Mouse (Mus musculus) heart, embryonic 14.5 days (tissue): ENCODE measurements at regions not wholly inside any gene's neighbourhood (a gene's known extent, or its start where the extent isn't known, plus 50 kb on each side); places are given as distances from the start of the nearest gene placed in this dataset.

Experiments
- ATAC-seq: fragments of 200-750 bp; cut with Nextera tagmentation; 2 replicates; pipeline ENCODE4 v1.8.0; 2017; ENCODE audit warnings: low read depth, moderate TSS enrichment; ENCODE audit not compliant: insufficient number of reproducible peaks, insufficient read depth, low FRiP score
- H3K27ac ChIP-seq, 2 experiments: fragments of 200-500 bp in 1 of 2; fragments of 300-500 bp in 1 of 2; sonication (generic) in 1 of 2; replicated peaks in 1 of 2; 2 replicates each; pipeline ENCODE4 v1.5.1; 2012 to 2014; ENCODE audit warnings: low read depth in 2 of 2, low read length in 2 of 2, control low read depth in 1 of 2, mild to moderate bottlenecking in 1 of 2, mixed read lengths in 1 of 2; ENCODE audit not compliant: control insufficient read depth in 1 of 2, insufficient read depth in 1 of 2
- H3K27me3 ChIP-seq: fragments of 300-500 bp; sonication (generic); 2 replicates; pipeline ENCODE4 v1.6.1; 2014; ENCODE audit warnings: mild to moderate bottlenecking, low read length, control low read depth; ENCODE audit not compliant: control insufficient read depth, insufficient read depth
- H3K36me3 ChIP-seq: fragments of 300-500 bp; sonication (generic); 2 replicates; pipeline ENCODE4 v1.6.1; 2014; ENCODE audit warnings: mild to moderate bottlenecking, control low read depth, low read length, mixed read lengths; ENCODE audit not compliant: control insufficient read depth, insufficient read depth
- H3K4me1 ChIP-seq, 2 experiments: fragments of 200-500 bp in 1 of 2; fragments of 300-500 bp in 1 of 2; sonication (generic) in 1 of 2; 2 replicates each; pipeline ENCODE4 v1.6.1; 2012 to 2014; ENCODE audit warnings: low read length in 2 of 2, control low read depth in 1 of 2, mixed read lengths in 1 of 2; ENCODE audit not compliant: control insufficient read depth in 2 of 2, insufficient read depth in 2 of 2
- H3K4me2 ChIP-seq: fragments of 300-500 bp; sonication (generic); 2 replicates; pipeline ENCODE4 v1.6.1; 2014; ENCODE audit warnings: mild to moderate bottlenecking, low read length
- H3K4me3 ChIP-seq, 2 experiments: fragments of 200-500 bp in 1 of 2; fragments of 300-500 bp in 1 of 2; sonication (generic) in 1 of 2; 2 replicates each; pipeline ENCODE4 v1.5.1; 2012 to 2014; ENCODE audit warnings: low read length in 2 of 2, mild to moderate bottlenecking in 2 of 2, control low read depth in 1 of 2, low read depth in 1 of 2, moderate library complexity in 1 of 2; ENCODE audit not compliant: control insufficient read depth in 1 of 2, insufficient read depth in 1 of 2
- H3K9ac ChIP-seq: fragments of 300-500 bp; sonication (generic); 2 replicates; pipeline ENCODE4 v1.6.1; 2014; ENCODE audit warnings: mild to moderate bottlenecking, low read length
- H3K9me3 ChIP-seq: fragments of 300-500 bp; sonication (generic); 2 replicates; pipeline ENCODE4 v1.6.1; 2016; ENCODE audit warnings: low read length, control low read depth; ENCODE audit not compliant: control insufficient read depth
- WGBS: fragments of 180-500 bp; shearing (Covaris S2); extraction: QIAGEN DNeasy Blood & Tissue Kit; methylation state at CpG from one replicate; pipeline ENCODE4 v1.1.7; 2014; 5-methylcytosine and 5-hydroxymethylcytosine counted together

DNA sequence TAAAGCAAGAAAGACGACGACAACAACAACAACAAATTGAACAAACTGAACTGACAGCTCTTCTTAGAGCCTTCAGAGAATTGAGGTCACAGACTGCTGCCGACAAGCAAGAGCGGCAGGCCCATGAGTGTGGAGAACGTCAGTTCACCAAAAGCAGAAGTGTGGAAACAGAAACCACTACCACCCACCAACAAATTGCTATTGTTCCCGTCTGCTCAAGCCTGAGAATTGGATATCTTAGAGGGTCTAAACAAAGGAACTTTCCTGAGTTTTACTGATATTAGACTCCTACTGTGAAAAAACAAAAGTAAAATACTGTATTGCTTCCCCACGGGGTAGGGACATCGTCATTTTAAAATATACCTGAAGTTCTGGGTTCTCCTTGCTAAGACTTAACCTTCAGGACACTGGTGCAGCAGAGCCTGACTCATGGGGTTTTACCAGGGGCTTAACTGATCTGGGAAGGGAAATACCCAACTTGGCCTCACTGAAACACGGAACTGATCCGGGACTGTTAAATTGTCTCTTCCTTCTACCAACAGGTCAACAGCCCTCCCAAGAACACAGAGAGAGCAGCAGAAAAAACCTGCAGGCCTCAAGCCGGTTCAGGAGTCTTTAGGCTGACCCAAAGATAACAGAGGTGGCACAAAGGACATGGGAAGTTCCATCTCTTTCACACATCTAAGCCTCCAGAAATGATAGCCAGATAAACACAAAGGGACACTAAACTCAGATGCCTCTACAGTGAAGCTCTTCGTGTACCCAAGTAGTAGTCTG, 238.1 kb downstream of the Gm5426 start:
- 79% methylated on average over 12 of the region's 12 CpGs for WGBS
- no peak for ATAC-seq
- H3K36me3 ChIP-seq = no peaks in the 10 kb centered on the region

DNA sequence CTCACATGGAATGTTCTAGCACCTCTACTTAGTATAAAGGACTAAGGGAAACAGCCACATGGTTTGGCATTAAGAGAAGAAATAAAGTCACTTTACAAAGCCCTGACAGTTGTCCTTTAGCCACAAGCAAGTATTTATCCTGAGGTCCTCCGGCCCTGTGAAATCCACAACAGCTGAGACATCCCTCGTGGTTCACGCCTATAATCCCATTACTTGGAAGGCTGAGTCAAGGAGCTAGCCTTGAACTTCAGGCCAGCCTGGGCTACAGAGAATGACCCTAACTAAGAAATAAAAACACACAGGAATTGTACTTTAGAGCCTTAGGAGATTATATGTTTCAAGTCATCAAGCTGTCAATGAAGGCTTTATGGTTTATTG, 238.7 kb downstream of the Gm5426 start:
- Histone ChIP-seq H3K4me1 (peaks cover 0 to 4% of the 10 kb centered on the region in 2 experiments; a peak in 2 of 4 replicates), H3K4me2 (no peak overlapping the region), H3K9me3 (no peaks in the 10 kb centered on the region), H3K27me3 (no peaks in the 10 kb centered on the region), H3K4me3 (no peak overlapping the region), H3K9ac (no peak overlapping the region), H3K27ac (no peak overlapping the region), H3K36me3 (no peaks in the 10 kb centered on the region)
- 91% methylated on average over 3 of the region's 3 CpGs for WGBS
- no peak for ATAC-seq

More for the DNA sequence above, 238.1 kb downstream of the Gm5426 start:
- Histone ChIP-seq H3K4me2 (no peak overlapping the region), H3K4me3 (no peak overlapping the region), H3K4me1 (peaks cover 0 to 4% of the 10 kb centered on the region in 2 experiments; a peak in 2 of 4 replicates), H3K27ac (no peak overlapping the region), H3K27me3 (no peaks in the 10 kb centered on the region), H3K9me3 (no peaks in the 10 kb centered on the region), H3K9ac (no peak overlapping the region)

DNA sequence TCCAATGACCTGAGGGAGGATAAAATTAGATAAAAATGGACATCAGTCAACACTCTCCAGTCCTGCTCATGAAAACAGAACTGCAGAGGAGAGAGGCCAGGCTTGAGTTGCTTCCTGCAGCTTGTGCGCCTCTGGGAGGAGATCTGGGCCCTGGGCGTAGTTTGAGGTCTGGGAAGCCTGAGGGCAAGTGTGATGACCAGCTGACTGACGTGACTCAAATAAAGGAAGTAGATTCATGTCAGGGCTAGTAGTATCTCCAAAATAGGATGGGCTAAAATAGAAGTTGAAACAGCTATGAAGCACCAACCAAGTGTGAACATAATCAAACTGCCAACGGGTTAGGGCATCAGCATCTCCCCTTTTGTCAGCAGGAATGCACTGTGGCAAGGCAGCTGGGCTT, 239.3 kb upstream of the Btg1 start:
- 56% methylated on average over 4 of the region's 4 CpGs for WGBS
- H3K4me1 ChIP-seq = no peaks in the 10 kb centered on the region
- H3K9me3 ChIP-seq = no peaks in the 10 kb centered on the region
- no peak for ATAC-seq
- no peak overlapping the region for H3K9ac ChIP-seq
- H3K27me3 ChIP-seq = no peaks in the 10 kb centered on the region
- no peak overlapping the region for H3K27ac ChIP-seq
- no peak overlapping the region for H3K4me2 ChIP-seq
- H3K4me3 ChIP-seq = no peak overlapping the region
- no peaks in the 10 kb centered on the region for H3K36me3 ChIP-seq

- Histone ChIP-seq H3K4me2 (no peak overlapping the region), H3K4me1 (no peaks in the 10 kb centered on the region), H3K4me3 (no peak overlapping the region), H3K9me3 (no peaks in the 10 kb centered on the region), H3K36me3 (no peaks in the 10 kb centered on the region), H3K27ac (no peak overlapping the region), H3K9ac (no peak overlapping the region), H3K27me3 (no peaks in the 10 kb centered on the region)
- WGBS = 58% methylated on average over 9 of the region's 9 CpGs
- ATAC-seq = no peak
Observed at GRCm38 (mm10) chr10:96379016-96379771, 237.6 kb upstream of the Btg1 start.

GRCm38 (mm10) chr10:96381664-96382063, 235.1 kb upstream of the Btg1 start:
- H3K4me3 ChIP-seq = no peak overlapping the region
- no peaks in the 10 kb centered on the region for H3K9me3 ChIP-seq
- H3K9ac ChIP-seq = no peak overlapping the region
- H3K27me3 ChIP-seq = no peaks in the 10 kb centered on the region
- ATAC-seq = no peak
- H3K36me3 ChIP-seq = no peaks in the 10 kb centered on the region
- WGBS = 90% methylated on average over 6 of the region's 6 CpGs
- no peaks in the 10 kb centered on the region for H3K4me1 ChIP-seq
- H3K27ac ChIP-seq = no peak overlapping the region
- no peak overlapping the region for H3K4me2 ChIP-seq

DNA sequence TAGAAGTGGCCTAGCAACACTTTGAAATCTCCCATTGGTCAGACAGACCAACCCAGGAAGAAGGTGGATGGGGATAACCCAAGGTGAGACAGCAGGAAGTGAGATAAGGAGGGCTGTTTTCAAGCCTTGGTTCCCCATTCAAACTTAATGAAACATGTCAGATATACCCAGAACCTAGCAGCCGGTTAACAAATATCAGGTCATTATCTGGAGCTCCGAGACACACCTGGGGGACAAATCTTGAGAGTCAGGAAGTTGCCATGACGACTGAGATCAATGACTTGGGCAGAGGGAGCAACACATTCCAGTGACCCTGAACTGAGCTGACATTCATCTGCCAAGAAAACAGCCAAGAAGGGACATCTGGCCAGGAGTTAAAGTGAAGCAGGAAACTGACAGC, 225.1 kb upstream of the Btg1 start:
- no peak overlapping the region for H3K4me3 ChIP-seq
- H3K27me3 ChIP-seq = no peaks in the 10 kb centered on the region
- no peak overlapping the region for H3K27ac ChIP-seq
- no peak for ATAC-seq
- 61% methylated on average over 3 of the region's 3 CpGs for WGBS
- no peaks in the 10 kb centered on the region for H3K36me3 ChIP-seq
- H3K4me1 ChIP-seq = no peaks in the 10 kb centered on the region
- no peak overlapping the region for H3K4me2 ChIP-seq
- H3K9me3 ChIP-seq = no peaks in the 10 kb centered on the region
- no peak overlapping the region for H3K9ac ChIP-seq

DNA sequence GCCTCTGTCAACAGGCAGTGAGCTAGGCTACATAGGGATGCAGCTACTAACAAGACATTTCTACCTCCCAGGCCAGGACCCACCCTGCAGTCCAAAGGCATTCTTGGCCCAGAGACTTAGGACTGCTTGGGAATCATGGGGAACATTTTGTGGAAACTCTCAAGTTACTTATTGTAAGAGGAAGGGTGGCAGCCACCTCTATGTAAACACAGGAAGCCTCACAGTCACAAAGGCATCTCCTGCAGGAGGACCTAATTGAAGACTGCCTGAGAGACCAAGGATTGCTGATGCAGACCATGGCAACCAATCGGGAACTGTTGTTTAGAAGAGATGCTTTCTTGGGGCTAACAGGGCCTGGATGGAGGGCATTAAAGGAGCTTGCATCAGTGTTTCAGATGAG, 224.0 kb upstream of the Btg1 start:
- no peak overlapping the region for H3K4me2 ChIP-seq
- H3K4me3 ChIP-seq = no peak overlapping the region
- 91% methylated on average over 1 of the region's 1 CpGs for WGBS
- H3K9me3 ChIP-seq = no peaks in the 10 kb centered on the region
- H3K27me3 ChIP-seq = no peaks in the 10 kb centered on the region
- no peak overlapping the region for H3K9ac ChIP-seq
- no peak overlapping the region for H3K27ac ChIP-seq
- no peak for ATAC-seq
- no peaks in the 10 kb centered on the region for H3K36me3 ChIP-seq
- no peaks in the 10 kb centered on the region for H3K4me1 ChIP-seq
